Mouse (Mus musculus) cortical plate, adult 2 months (tissue): ENCODE measurements at regions not wholly inside any gene's neighbourhood (a gene's known extent, or its start where the extent isn't known, plus 50 kb on each side); places are given as distances from the start of the nearest gene placed in this dataset.

ENCODE experiments used
- CTCF ChIP-seq: fragments of 200-500 bp; IDR thresholded peaks from 2 replicates; pipeline ENCODE4 v1.5.1; 2011; ENCODE audit warnings: mild to moderate bottlenecking, control low read depth, low read length; ENCODE audit not compliant: insufficient read depth; ENCODE audit errors: extremely low read depth
- POLR2A ChIP-seq: fragments of 200-500 bp; IDR thresholded peaks from 2 replicates; pipeline ENCODE4 v1.6.1; 2011; ENCODE audit warnings: mild to moderate bottlenecking, low read length, control low read depth; ENCODE audit not compliant: insufficient read depth; ENCODE audit errors: extremely low read depth

GRCm38 (mm10) chr3:52756816-52757215 is 260.2 kb downstream of the Cog6 start:
- no peak for TF ChIP-seq POLR2A
- TF ChIP-seq CTCF, result no peak
